Mouse (Mus musculus): ENCODE data around the gene Klri1.
"Not testable (repeated sequence)": the region's sequence is repeated elsewhere in the genome, so short reads cannot be mapped to it uniquely, and the experiment has no call there.

Gene Klri1

GRCm38 (mm10) chr6:129717032-129717431, at the start of gene Klri1:
Klri1 (minus strand) TSS chr6:129717132.
- no peak for DNase-seq

GRCm38 (mm10) chr6:129747654-129748032, 30.7 kb upstream of the Klri1 start:
- no peak for DNase-seq

DNA sequence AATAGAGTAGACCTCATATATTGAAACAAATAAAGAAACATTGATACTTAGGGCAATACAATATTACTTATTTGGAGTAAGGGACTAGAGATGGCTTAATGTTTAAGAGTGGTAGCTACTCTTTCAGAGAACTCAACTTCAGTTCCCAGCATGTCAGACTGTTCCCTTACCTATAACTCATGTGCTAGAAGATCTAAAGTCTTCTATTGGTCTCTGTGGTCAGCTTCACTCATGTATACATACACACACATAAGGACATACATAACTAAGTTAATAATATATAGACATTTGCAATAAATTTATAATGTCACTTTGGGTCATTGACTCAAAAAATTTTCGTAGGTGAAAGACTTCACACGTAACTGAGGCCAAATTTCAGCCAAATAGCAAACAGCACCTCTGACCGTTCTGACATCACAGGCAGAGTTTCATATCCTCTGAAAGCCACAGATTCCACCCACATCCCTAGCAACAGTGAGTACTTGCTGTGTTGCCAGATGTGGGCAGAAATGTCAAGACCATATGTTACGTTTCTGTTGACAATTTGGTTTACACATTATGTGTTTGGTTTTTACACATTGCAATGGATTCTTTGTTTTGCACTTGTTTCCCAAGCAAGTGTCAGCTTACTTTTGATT, 30.2 kb upstream of the Klri1 start:
- DNase-seq = no peak

DNA sequence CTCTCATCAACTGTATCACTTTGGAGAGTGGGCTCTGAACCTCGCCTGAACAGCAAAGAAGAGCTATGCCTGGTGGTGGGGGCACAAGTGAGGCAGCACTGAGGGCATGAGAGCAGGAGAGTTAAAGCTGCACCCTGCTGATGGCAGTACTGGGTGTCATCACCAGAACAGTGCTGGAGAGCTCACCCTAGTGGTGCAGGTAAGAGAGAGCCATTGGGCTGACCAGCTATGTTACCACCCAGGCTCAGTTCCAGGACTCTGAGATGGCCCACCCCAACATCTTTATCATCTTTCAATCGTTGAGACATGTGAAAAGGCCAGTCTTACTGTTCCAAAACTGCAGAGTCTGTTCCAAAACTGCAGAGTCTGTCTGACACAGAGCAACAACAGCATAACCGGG, 29.2 kb upstream of the Klri1 start:
- no peak for DNase-seq

DNA sequence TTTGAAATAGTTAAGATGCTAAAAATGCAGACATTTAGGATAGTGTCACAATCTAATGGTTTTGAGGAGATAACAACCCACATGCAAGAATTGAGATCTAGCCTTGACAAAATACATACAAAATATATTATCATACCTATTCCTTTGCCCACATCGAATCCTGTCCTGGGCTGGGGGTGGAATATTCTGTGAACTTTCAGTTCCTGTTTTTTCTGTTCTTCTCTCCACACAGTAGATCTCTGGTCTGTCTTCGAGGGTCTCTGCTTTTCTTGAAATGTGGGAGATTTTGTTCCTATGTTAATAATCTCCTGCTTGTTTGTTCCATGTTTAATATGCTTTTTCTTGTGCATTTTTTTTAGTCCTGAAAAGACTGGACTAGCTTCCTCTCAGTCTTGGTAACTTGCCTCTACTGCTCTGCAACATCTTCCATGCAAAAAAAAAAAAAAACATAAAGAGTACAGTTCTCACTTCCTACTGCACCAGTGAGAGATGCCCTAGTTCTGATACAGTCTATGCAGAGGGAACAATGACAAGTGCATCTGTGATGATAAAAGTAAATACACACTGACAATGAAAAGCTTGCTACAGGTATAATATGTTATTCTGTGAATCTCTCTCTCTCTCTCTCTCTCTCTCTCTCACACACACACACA, 23.3 kb upstream of the Klri1 start, which contains the start of gene Klri2:
Klri2 (minus strand) TSS at position 416 of the 653 bp plus-strand sequence.
- DNase-seq = no peak

- no peak for DNase-seq
Measured at GRCm38 (mm10) chr6:129736414-129736813, 19.5 kb upstream of the Klri1 start.

- no peak for DNase-seq
Measured at GRCm38 (mm10) chr6:129727237-129727636, 10.3 kb upstream of the Klri1 start.

GRCm38 (mm10) chr6:129721390-129721789, 4.5 kb upstream of the Klri1 start:
- DNase-seq = no peak

DNA sequence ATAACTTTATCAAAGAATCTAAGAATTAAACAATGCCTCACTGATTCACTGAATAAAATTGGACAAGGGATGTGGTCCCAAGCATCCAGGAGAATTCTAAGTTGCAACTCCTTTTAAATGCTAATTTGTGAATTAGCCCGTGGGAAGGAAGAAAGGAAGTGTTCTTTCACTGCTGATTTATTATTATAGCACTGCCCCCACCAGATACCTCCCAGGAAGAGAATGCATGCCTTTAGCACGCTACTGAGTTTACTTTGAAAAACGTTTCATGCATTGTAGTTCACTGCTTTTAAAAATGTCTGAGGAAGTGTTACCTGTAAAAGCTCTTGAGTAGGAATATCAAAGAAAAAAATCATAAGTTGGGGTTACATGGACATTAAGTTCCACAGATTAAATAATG, 3.6 kb upstream of the Klri1 start:
- no peak for DNase-seq

DNA sequence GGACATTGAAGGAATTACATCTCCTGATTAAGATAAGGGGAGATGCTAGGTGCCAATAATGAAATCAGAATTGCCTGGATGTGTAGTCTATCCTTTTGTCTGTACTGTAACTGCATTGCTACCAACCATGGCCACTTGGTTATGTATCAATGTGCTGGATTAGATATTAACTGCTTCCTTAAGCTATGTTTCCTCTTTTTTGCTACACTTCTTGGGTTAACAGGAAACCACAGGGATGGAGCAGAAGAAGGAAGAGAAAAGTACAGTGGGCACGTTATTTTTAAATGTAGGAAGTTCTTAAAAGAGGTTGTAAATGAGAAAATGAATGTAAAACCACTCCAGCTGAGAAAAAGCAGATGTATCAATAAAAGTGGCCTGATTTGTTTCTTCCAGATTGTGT, 3.4 kb downstream of the Klri1 start:
- DNase-seq = no peak

DNA sequence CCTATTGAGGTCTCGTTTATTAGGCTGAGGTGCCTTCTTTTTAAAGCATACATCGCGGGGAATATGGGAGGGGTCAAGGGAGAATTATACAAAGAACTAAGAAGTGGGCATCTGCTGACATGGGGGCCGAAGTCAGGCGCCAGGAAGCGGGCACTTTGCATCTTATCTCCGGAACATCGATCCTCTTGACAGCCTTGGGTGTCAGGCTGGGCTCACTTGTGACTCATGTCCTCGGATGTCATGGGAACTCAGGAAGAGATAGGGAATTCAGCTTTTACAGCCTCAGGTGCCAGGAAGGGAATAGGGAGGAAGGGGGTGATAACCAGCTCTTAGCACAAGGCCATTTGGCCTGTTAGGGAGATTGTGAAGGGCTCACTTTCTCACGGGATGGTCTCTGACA, 25.5 kb downstream of the Klri1 start:
- not testable (repeated sequence) for DNase-seq

- peak; percentile 9 for DNase-seq
Measured at GRCm38 (mm10) chr6:129680379-129680778, 36.6 kb downstream of the Klri1 start.

- DNase-seq = no peak
Measured at GRCm38 (mm10) chr6:129678873-129679272, 38.1 kb downstream of the Klri1 start, which contains the start of gene Klrc1. Klrc1 (minus strand) TSS chr6:129678973.

DNA sequence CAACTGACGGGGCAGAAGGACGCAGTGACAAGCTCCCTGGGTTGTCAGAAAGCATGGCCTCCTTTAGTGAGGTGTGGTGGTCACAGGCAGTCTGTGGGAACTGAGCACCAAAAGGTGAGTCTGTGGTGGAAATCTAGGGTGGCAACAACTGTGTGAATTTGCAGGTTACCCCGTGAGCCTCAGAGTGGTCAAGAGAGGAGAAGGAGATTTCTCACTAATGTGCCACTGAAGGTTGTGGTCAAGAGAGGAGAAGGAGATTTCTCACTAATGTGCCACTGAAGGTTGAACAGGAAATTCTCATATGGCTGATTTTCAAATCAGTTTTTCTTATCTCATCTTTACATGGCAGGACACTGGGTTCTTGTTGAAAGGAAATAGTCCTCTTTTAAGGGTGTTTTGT, 55.6 kb downstream of the Klri1 start:
- DNase-seq = not testable (repeated sequence)

GRCm38 (mm10) chr6:129660589-129660988, 56.3 kb downstream of the Klri1 start, which contains the start of gene Klrc2:
Klrc2 (minus strand) TSS chr6:129660689.
- DNase-seq = not testable (repeated sequence)

All from kidney, postnatal 10 days (tissue).